Mouse (Mus musculus) lung, postnatal 14 days (tissue): Measurements from ENCODE around the gene Olfr1279.
"Not testable (repeated sequence)": the region's sequence is repeated elsewhere in the genome, so short reads cannot be mapped to it uniquely, and the experiment has no call there.

Experiments used
- DNase-seq: peaks from one replicate; pipeline ENCODE4 v3.0.0; 2021

The Olfr1279 gene

DNA sequence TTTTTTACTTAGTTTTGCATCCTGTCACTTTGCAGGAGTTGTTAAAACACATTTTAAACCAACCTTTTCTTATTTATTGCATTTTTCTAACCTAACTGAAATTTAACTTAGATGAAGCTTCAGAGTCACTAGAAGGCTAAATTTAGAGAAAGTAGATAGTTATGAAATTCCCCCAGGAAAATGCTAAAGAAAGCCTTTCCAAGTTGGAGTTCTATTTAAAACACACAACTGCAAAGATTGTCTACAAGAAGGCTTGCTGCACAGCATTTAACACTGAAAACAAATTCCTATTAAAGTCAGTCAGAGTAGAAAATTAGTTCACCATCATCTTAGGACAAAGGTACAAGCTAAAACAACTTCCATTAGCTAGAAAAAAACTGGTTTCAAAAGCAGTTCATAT is at the start of gene Olfr1279:
Olfr1279 (plus strand) TSS at position 262 of the 400 bp plus-strand sequence.
- DNase-seq = no peak

DNA sequence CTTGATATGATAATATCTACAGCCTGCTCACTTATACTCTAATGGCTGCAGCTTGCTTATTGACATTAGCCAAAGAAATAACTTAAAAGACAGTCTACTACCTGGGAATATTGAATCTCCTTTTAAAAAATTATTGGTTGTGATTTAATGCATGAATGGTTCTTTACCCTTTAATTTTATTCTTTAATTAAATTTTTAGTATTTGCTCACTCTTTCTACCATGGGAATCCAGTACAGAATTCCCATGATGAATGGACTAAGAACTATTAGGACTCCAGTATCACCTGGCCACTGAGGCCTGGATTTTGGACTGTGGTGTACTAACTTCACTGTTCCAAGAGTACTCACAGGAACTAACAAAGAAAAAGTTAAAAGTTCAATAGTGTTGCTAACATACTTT is 46.2 kb upstream of the Olfr1279 start, which contains the start of gene Olfr1276:
Olfr1276 (plus strand) TSS at position 301 of the 400 bp plus-strand sequence.
- DNase-seq = no peak

GRCm38 (mm10) chr2:111274006-111274405 is 26.4 kb upstream of the Olfr1279 start, which contains the start of gene Olfr1277:
Gene Olfr1277, minus strand, starts transcription at chr2:111274106.
- no peak for DNase-seq

DNA sequence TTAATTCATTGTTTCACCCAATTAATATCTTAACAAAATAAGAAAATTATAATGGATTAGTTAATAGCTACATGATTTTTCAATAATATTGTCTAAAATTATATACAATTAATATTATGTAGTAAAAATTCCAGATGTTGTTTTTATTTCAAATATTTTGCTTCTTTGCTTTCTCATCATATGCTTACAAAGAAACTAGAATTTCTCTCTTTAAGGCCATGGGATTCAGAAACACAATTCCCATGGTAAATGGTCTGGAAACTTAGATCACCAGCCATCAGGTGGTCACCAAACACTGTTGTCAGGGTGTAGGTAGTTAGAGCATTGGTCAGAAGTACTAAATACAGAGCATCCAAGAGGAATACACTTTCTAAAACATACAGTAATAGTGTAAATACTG is 10.6 kb upstream of the Olfr1279 start, which contains the start of gene Olfr1278:
Olfr1278 (plus strand) TSS at position 301 of the 400 bp plus-strand sequence.
- no peak for DNase-seq

DNA sequence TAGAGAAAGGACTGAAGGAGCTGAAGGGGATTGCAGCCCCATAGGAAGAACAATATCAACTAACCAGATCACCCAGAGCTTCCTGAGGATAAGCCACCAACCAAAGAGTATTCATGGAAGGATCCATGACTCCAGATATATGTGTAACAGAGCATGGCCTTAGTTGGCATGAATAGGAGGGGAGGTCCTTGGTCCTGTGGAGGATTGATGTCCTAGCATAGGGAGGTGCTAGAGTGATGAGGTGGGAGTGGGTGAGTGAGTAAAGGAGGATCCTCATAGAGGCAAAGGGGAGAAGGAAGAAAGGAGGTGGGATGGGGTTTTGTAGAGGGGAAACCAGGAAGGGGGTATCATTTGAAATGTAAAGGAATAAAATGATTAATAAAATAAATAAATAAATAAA is 1.9 kb upstream of the Olfr1279 start:
- DNase-seq = no peak

DNA sequence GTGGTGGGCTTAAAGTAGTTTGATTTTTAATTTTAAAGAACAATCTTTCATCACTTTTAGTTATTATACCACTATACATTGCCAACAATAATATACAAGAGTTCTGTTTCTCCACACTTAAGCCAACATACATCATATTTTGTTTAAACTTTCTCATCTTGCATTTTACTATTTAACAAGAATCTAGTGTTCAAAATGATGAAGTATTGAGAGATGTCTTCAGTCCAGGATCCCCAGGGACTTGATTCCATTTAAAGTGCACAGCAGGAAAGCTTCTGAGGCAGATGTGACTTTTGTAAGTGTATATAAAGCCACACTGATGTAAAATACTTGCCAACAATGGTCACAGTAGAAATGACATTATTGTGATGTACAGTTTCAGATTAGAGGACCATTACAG is 13.3 kb downstream of the Olfr1279 start, which contains the start of gene Olfr1280:
Olfr1280 (plus strand) TSS at position 301 of the 400 bp plus-strand sequence.
- DNase-seq = no peak

DNA sequence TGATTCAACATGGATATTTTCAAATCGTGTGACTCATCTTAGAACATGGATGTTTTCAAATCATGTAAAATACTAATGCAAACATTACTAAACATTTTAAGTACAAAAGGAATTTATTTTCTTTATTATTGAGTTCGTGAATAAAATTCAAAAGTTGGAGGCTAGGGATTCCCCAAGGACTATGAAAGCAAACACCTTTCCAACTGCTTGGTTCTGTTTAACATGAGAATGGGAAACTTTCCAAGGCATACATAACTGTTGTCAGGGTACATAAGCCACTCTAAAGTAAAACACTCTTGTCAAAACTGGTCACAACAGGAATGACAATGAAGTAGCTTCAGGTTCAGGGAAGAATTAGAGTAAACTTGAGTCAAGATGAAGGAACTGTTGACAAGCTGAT is 25.8 kb downstream of the Olfr1279 start, which contains the start of gene Olfr1281:
Olfr1281 (plus strand) TSS at position 301 of the 400 bp plus-strand sequence.
- no peak for DNase-seq

GRCm38 (mm10) chr2:111333721-111334120 is 33.3 kb downstream of the Olfr1279 start:
- DNase-seq = not testable (repeated sequence)

GRCm38 (mm10) chr2:111335976-111336375 is 35.5 kb downstream of the Olfr1279 start, which contains the start of gene Olfr1282:
Gene Olfr1282, minus strand, starts transcription at chr2:111336076.
- no peak for DNase-seq
